Mouse (Mus musculus) spleen, adult 18-20 months (tissue): Measurements from ENCODE around the gene Akap6.

ENCODE experiments used
- DNase-seq, 2 experiments: peaks; one replicate each; pipeline ENCODE4 v3.0.0; 2022; ENCODE audit warnings: mixed read lengths in 2 of 2

Gene Akap6

GRCm38 (mm10) chr12:52782902-52783441 lies 83.8 kb downstream of the Akap6 start:
- DNase-seq = peak in 1 of 2 experiments; percentile 11

- no peak for DNase-seq
These were observed 86.0 kb downstream of the Akap6 start for GRCm38 (mm10) chr12:52785217-52785616.

GRCm38 (mm10) chr12:52790350-52790768 lies 91.2 kb downstream of the Akap6 start:
- DNase-seq = no peak

DNA sequence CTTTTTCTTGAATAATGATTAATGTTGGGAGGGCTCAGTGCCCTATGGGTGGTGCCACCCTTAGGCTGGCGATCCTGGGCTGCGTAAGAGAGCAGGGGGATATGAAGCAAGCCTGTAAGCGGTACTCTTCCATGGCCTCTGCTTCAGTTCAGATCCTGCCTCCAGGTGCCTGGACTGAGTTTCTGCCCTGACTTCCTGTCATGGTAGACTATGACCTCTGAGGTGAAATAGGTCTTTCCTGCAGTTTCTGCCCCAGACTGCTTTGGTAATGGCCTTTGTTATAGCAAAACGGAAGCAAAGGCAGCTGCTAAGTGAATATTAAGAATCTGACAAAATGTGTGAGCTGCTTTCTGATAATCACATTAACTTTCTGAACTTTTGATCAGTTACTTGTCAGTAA lies 94.9 kb downstream of the Akap6 start:
- DNase-seq = no peak

GRCm38 (mm10) chr12:52795551-52796470 lies 96.6 kb downstream of the Akap6 start:
- no peak for DNase-seq

DNA sequence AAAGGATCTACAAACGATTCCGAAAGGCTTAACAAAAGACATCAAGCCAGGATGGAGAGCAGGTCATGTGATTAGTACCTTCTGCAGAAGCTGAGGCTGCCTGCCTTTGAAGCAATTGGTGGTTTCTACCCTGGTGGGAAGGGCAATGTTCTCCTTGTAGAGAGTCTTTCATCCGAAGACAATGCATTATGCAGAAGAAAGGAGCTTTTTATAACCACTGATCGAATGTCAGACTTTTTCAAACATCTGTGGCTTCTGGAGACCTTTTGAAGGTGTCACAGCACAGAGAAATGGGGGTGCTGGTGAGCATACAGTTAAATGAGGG lies 97.2 kb downstream of the Akap6 start:
- DNase-seq = no peak

- no peak for DNase-seq
These were observed 100.5 kb downstream of the Akap6 start for GRCm38 (mm10) chr12:52799717-52800116.

DNA sequence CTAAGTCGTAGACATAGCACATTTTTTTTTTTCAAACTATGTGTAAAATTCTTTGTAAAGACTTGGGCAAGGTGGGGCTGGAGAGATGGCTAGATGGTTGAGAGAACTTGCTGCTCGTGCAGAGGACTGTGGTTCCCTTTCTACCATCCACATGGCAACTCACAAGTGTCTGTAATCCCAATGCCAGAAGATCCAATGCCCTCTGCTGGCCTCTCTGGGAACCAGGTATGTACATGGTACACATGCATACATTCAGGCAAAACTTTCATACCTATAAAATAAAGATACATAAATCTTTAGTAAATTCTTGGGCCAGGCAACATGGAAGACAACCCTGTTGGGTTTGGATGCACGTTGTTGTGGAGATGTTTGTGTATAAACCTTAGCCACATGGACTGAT lies 107.1 kb downstream of the Akap6 start:
- no peak for DNase-seq

- DNase-seq = no peak
These were observed 119.4 kb downstream of the Akap6 start for GRCm38 (mm10) chr12:52818588-52818987.

DNA sequence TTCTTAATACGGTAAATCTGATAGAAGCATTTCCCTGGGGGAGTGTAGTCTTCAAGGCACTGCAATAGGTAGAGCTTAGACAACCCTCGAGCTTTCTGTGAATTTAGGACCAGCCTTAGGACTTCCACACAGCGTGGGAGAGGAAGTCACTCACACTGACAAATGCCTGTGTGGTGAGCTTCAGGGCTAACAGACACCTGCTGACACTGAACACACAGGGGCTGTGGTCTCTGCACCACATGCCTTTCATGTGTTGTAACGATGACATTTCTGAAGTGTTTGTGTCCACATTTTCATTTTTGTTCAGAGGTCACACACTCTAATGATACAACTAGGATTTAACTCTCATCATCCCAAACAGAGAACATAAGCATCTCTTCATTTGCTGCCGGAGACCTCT lies 125.6 kb downstream of the Akap6 start:
- DNase-seq = no peak

GRCm38 (mm10) chr12:52828944-52829736 lies 130.0 kb downstream of the Akap6 start:
- DNase-seq = no peak

DNA sequence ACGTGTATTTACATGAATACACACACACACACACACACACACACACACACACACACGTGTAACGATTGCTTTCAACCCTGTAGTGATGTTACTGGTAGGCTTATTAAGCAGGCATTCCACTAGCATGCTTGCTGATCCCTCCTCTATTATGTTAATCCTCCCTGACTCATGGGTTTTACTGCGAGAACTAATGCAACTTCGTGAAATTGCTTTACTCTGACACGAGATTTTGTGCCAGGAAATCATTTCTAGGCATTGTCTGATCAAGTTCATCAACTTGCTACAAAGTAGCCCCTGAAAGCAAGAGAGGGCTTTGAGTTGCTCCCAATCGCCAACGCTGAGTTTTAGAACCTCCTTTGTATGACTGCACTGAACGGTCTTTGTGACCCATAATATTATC lies 132.6 kb downstream of the Akap6 start:
- no peak for DNase-seq

GRCm38 (mm10) chr12:52832230-52832629 lies 133.0 kb downstream of the Akap6 start:
- DNase-seq = peak in 1 of 2 experiments; percentile 40

GRCm38 (mm10) chr12:52833141-52833540 lies 134.0 kb downstream of the Akap6 start:
- no peak for DNase-seq

GRCm38 (mm10) chr12:52834074-52834473 lies 134.9 kb downstream of the Akap6 start:
- no peak for DNase-seq

DNA sequence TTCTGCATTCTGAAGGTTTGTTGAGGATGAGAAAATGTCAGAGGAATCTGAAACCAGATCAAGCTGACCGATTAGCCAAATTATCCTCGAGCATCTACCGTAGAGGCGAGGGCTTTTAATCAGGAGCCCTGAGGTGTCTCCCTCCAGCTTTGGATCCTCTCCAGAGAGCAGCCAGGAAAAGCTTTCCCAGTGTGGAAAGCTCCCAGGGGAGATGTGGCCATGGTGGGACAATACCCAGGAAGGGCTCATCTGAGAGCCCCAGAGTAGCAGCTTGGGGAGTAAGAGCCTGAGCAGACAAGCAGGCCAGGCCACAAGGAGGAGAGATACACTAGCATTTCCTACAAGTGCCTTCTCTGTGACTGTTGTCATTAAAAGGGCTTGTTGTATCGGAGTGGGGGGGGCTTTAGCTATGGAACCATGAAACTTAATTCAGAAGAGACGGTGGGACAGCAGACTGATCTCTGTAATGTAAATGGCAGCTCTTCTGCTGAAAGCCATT lies 135.6 kb downstream of the Akap6 start:
- DNase-seq = no peak

- DNase-seq = no peak
These were observed 136.1 kb downstream of the Akap6 start for GRCm38 (mm10) chr12:52835291-52835742.

GRCm38 (mm10) chr12:52835914-52836546 lies 136.8 kb downstream of the Akap6 start:
- no peak for DNase-seq

DNA sequence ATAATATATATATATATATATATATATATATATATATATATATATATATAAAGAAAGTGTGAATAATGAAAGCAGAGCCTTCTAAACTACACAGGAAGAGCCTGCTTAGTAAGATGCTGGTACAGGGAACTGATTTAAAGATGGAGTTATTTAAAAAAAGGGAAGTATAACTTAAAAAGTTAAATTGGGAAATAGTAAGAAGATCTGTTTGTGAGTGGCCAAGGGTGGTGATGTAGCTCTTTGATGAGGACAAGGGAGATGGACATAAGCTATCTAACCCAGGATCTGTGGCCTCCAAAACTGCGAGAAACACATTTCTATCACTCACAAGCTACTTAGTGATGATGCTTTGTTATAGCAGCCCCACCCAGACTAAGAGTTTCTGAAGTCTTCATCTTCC lies 146.8 kb downstream of the Akap6 start:
- DNase-seq = no peak

GRCm38 (mm10) chr12:52847020-52847419 lies 147.8 kb downstream of the Akap6 start:
- DNase-seq = no peak

- DNase-seq = no peak
These were observed 148.8 kb downstream of the Akap6 start for GRCm38 (mm10) chr12:52847830-52848518.

GRCm38 (mm10) chr12:52848519-52848855 lies 149.3 kb downstream of the Akap6 start:
- DNase-seq = no peak
